Mouse (Mus musculus) MEL (cell line): ENCODE measurements around the gene Ctdnep1. TPM values are rescaled to one million over a fixed set of nuclear protein-coding genes. Genes with fewer than 3 reads are reported as not detected.

ENCODE experiments used
- DNase-seq: peaks from one replicate; pipeline ENCODE4 v3.0.0; 2011; ENCODE audit warnings: low read depth, low spot score
- H3K27ac ChIP-seq: 2 replicates; pipeline ENCODE4 v1.5.1; 2012; ENCODE audit warnings: low read depth, mild to moderate bottlenecking, control low read depth, low read length, moderate library complexity; ENCODE audit not compliant: control insufficient read depth
- H3K27me3 ChIP-seq, 2 experiments: fragments of 150-350 bp in 1 of 2; sonication (generic) in 1 of 2; 2 replicates each; pipeline ENCODE4 v1.6.1; 2012; ENCODE audit warnings: low read length in 2 of 2, mild to moderate bottlenecking in 2 of 2, improper control_type of control experiment in 1 of 2, moderate library complexity in 1 of 2; ENCODE audit not compliant: insufficient read depth in 2 of 2, control insufficient read depth in 1 of 2
- H3K36me3 ChIP-seq, 2 experiments: 2 replicates each; pipeline ENCODE4 v1.6.1; 2012 to 2014; ENCODE audit warnings: low read length in 2 of 2, improper control_type of control experiment in 1 of 2, inconsistent platforms in 1 of 2, mild to moderate bottlenecking in 1 of 2; ENCODE audit not compliant: insufficient read depth in 2 of 2, control insufficient read depth in 1 of 2
- H3K4me1 ChIP-seq, 2 experiments: fragments of 150-350 bp in 1 of 2; sonication (generic) in 1 of 2; 2 replicates each; pipeline ENCODE4 v1.6.1; 2012; ENCODE audit warnings: low read length in 2 of 2, improper control_type of control experiment in 1 of 2, mild to moderate bottlenecking in 1 of 2; ENCODE audit not compliant: insufficient read depth in 2 of 2, control insufficient read depth in 1 of 2
- H3K4me3 ChIP-seq, 2 experiments: fragments of 150-350 bp in 1 of 2; sonication (generic) in 1 of 2; 2 replicates each; pipeline ENCODE4 v1.5.1; 2012; ENCODE audit warnings: low read depth in 2 of 2, low read length in 2 of 2, mild to moderate bottlenecking in 2 of 2, moderate library complexity in 2 of 2, control low read depth in 1 of 2, improper control_type of control experiment in 1 of 2; ENCODE audit not compliant: control insufficient read depth in 1 of 2, insufficient read depth in 1 of 2
- H3K79me2 ChIP-seq: 2 replicates; pipeline ENCODE4 v1.6.1; 2012; ENCODE audit warnings: mild to moderate bottlenecking, low read length, moderate library complexity; ENCODE audit not compliant: control insufficient read depth, poor library complexity, insufficient read depth
- H3K9ac ChIP-seq: 2 replicates; pipeline ENCODE4 v1.6.1; 2012; ENCODE audit warnings: low read depth, mild to moderate bottlenecking, control low read depth, low read length, moderate library complexity; ENCODE audit not compliant: control insufficient read depth, poor library complexity, severe bottlenecking
- H3K9me3 ChIP-seq: fragments of 150-350 bp; sonication (generic); replicated peaks from 2 replicates; pipeline ENCODE4 v1.6.1; 2012; ENCODE audit warnings: mild to moderate bottlenecking, low read length, improper control_type of control experiment, moderate library complexity; ENCODE audit not compliant: insufficient read depth
- CHD1 ChIP-seq: IDR thresholded peaks from 2 replicates; pipeline ENCODE4 v1.6.1; 2012; ENCODE audit warnings: low read depth, mild to moderate bottlenecking, inconsistent platforms, low read length, improper control_type of control experiment
- CHD2 ChIP-seq: IDR thresholded peaks from 2 replicates; pipeline ENCODE4 v1.6.1; 2011; ENCODE audit warnings: low read length, improper control_type of control experiment
- CTCF ChIP-seq, 3 experiments: IDR thresholded peaks in 2 of 3; conservative IDR thresholded peaks in 1 of 3; 2 replicates each; pipeline ENCODE4 v1.5.1; 2011 to 2012; ENCODE audit warnings: low read length in 3 of 3, low read depth in 2 of 3, mild to moderate bottlenecking in 2 of 3, improper control_type of control experiment in 1 of 3, inconsistent platforms in 1 of 3, mixed read lengths in 1 of 3, moderate library complexity in 1 of 3; ENCODE audit not compliant: control insufficient read depth in 1 of 3, insufficient read depth in 1 of 3, poor library complexity in 1 of 3, severe bottlenecking in 1 of 3
- EP300 ChIP-seq, 2 experiments: IDR thresholded peaks; 2 replicates each; pipeline ENCODE4 v1.6.1; 2011; ENCODE audit warnings: improper control_type of control experiment in 2 of 2, low read length in 2 of 2, low read depth in 1 of 2, mild to moderate bottlenecking in 1 of 2
- GABPA ChIP-seq: IDR thresholded peaks from 2 replicates; pipeline ENCODE4 v1.6.1; 2012; ENCODE audit warnings: low read depth, mild to moderate bottlenecking, inconsistent platforms, low read length, improper control_type of control experiment, moderate library complexity
- GATA1 ChIP-seq: IDR thresholded peaks from 2 replicates; pipeline ENCODE4 v1.6.1; 2011; ENCODE audit warnings: low read depth, low read length, improper control_type of control experiment
- HCFC1 ChIP-seq: IDR thresholded peaks from 2 replicates; pipeline ENCODE4 v1.6.1; 2012; ENCODE audit warnings: low read depth, mild to moderate bottlenecking, inconsistent platforms, low read length, improper control_type of control experiment, moderate library complexity
- KAT2A ChIP-seq: conservative IDR thresholded peaks from 2 replicates; pipeline ENCODE4 v1.6.1; 2012; ENCODE audit warnings: low read depth, low read length, improper control_type of control experiment, inconsistent platforms
- MAFK ChIP-seq: IDR thresholded peaks from 2 replicates; pipeline ENCODE4 v1.6.1; 2011; ENCODE audit warnings: low read depth, mild to moderate bottlenecking, low read length, improper control_type of control experiment, borderline replicate concordance
- MAX ChIP-seq: IDR thresholded peaks from 2 replicates; pipeline ENCODE4 v1.6.1; 2011; ENCODE audit warnings: low read length, improper control_type of control experiment
- MXI1 ChIP-seq: IDR thresholded peaks from 2 replicates; pipeline ENCODE4 v1.6.1; 2011; ENCODE audit warnings: mild to moderate bottlenecking, low read depth, low read length, improper control_type of control experiment
- MYB ChIP-seq: IDR thresholded peaks from 2 replicates; pipeline ENCODE4 v1.6.1; 2011; ENCODE audit warnings: mild to moderate bottlenecking, low read depth, low read length, improper control_type of control experiment
- NELFE ChIP-seq: IDR thresholded peaks from 2 replicates; pipeline ENCODE4 v1.6.1; 2011; ENCODE audit warnings: low read depth, low read length, improper control_type of control experiment
- POLR2AphosphoS2 ChIP-seq: IDR thresholded peaks from 2 replicates; pipeline ENCODE4 v1.6.1; 2011; ENCODE audit warnings: low read length, improper control_type of control experiment
- SIN3A ChIP-seq: IDR thresholded peaks from 2 replicates; pipeline ENCODE4 v1.6.1; 2012; ENCODE audit warnings: low read length, improper control_type of control experiment, inconsistent platforms
- SMC3 ChIP-seq: IDR thresholded peaks from 2 replicates; pipeline ENCODE4 v1.6.1; 2011; ENCODE audit warnings: low read depth, low read length, improper control_type of control experiment
- USF1 ChIP-seq: IDR thresholded peaks from 2 replicates; pipeline ENCODE4 v1.6.1; 2014; ENCODE audit warnings: low read depth, mild to moderate bottlenecking, inconsistent platforms, low read length, improper control_type of control experiment, moderate library complexity
- ZC3H11A ChIP-seq: IDR thresholded peaks from 2 replicates; pipeline ENCODE4 v1.6.1; 2012; ENCODE audit warnings: low read depth, mild to moderate bottlenecking, inconsistent platforms, low read length, improper control_type of control experiment
- ZNF384 ChIP-seq: IDR thresholded peaks from 2 replicates; pipeline ENCODE4 v1.6.1; 2012; ENCODE audit warnings: low read depth, mild to moderate bottlenecking, inconsistent platforms, low read length, improper control_type of control experiment
- polyA plus RNA-seq, 2 experiments: library from polyadenylated mRNA; stranded (reverse) in 1 of 2; unstranded in 1 of 2; fragments of >175 nt in 1 of 2; fragments of >200 nt in 1 of 2; gene quantifications; 2 replicates each; pipeline versions ENCODE4 v1.2.1 to v1.2.4; 2012; ENCODE audit warnings: low replicate concordance in 2 of 2, low read depth in 1 of 2; ENCODE audit not compliant: insufficient read length in 2 of 2, insufficient read depth in 1 of 2, missing spikeins in 1 of 2
- total RNA-seq: library from RNA; depleted of rRNA; stranded (reverse); fragments of 300-350 nt; gene quantifications from 2 replicates; pipeline ENCODE4 v1.2.3, GENCODE M21; 2012

The Ctdnep1 gene
- total and polyA plus RNA-seq, 3 experiments, result 47.3 to 133 TPM; not detected in 1

DNA sequence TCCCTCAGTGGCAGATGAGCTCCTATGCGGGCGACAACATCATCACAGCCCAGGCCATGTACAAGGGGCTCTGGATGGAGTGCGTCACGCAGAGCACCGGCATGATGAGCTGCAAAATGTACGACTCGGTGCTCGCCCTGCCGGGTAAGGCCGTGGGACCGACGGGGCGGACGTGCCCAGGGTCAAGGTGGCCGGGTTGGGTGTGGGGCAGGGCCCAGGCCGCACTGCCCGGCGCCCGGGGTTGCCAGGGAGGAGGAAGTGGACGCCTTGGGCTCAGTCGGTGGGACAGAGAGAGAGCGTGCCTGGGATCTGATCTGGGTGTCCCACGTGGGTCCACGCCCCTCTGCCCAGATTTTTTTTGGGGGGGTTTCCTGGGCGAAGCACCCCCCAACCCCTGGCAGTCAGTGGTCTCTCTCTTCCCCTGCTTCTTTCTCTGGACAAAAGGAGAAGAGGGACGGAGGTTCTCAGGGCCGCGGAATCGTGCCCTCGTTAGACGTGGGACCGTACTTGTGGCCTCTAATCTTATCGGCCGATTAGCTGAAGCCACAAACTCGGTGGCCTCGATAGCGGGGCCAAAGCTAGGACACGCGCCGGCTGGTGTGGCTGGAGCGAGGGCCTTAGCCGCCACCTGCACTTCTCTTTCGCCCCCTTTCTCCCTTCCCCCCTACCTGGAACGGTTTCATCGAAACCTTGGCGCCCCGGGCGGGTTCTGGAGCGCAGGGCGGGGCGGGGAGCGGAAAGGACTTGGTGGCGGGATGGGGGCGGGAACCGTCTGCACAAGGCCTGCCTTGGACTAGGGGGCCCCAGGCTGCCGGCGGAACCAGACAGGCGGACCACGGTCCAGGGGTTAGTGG is 14.7 kb upstream of the Ctdnep1 start (continued):
- TF ChIP-seq GABPA (no peak), ZNF384 (no peak), MXI1 (no peak), HCFC1 (0 out of 2 replicates have a peak, but pooled peaks have one; percentile 0), MAX (no peak), KAT2A (no peak), CHD2 (no peak), CTCF (IDR thresholded peaks at IDR 0.05 in 2 of 3, conservative IDR thresholded peaks at IDR 0.05 in 1 of 3; ENCODE audit: control insufficient read depth in 1 of 3, insufficient read depth in 1 of 3, low read depth in 2 of 3, low read length in 3 of 3, poor library complexity in 1 of 3, severe bottlenecking in 1 of 3) (no peak), MYB (no peak), MAFK (no peak), ZC3H11A (no peak), GATA1 (peak; percentile 48), SMC3 (no peak), EP300 (IDR thresholded peaks at IDR 0.05; ENCODE audit: low read depth in 1 of 2, low read length in 2 of 2) (peak in 1 of 2 experiments; percentile 56; a peak in 2 of 4 replicates)

DNA sequence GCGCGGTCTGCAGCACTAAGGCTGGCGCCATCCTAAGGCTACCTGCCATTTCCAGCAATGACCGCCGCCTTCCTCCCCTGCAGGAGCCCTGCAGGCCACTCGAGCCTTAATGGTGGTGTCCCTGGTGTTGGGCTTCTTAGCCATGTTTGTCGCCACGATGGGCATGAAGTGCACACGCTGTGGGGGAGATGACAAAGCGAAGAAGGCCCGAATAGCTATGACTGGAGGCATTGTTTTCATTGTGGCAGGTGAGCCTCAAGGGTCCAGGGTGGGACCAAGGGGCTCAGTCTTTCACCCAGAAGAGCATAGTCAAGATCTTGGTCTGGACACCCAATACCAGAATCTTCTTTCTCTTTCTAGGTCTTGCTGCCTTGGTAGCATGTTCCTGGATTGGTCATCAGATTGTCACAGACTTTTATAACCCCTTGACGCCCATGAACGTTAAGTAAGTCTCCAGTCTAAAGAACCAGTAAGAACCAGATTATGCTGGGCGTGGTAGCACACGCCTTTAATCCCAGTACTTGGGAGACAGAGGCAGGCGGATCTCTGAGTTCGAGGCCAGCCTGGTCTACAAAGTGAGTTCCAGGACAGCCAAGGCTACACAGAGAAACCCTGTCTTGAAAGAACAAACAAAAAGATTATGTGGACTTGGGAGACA is 14.0 kb upstream of the Ctdnep1 start:
- Histone ChIP-seq H3K27ac (no peak overlapping the region), H3K79me2 (no peaks in the 10 kb centered on the region), H3K9ac (peak overlapping the region; percentile 45), H3K9me3 (no peaks in the 10 kb centered on the region), H3K36me3 (peaks cover 4 to 9% of the 10 kb centered on the region in 2 experiments), H3K4me1 (peaks cover 0 to 5% of the 10 kb centered on the region in 2 experiments; a peak in 2 of 4 replicates), H3K27me3 (no peaks in the 10 kb centered on the region), H3K4me3 (peak overlapping the region; percentile 26 to 31; a peak in 3 of 4 replicates)
- TF ChIP-seq USF1 (no peak), CTCF (IDR thresholded peaks at IDR 0.05 in 2 of 3, conservative IDR thresholded peaks at IDR 0.05 in 1 of 3; ENCODE audit: control insufficient read depth in 1 of 3, insufficient read depth in 1 of 3, low read depth in 2 of 3, low read length in 3 of 3, poor library complexity in 1 of 3, severe bottlenecking in 1 of 3) (no peak), SIN3A (no peak), HCFC1 (0 out of 2 replicates have a peak, but pooled peaks have one; percentile 8), CHD1 (no peak), POLR2AphosphoS2 (peak; percentile 77), NELFE (no peak)
- no peak for DNase-seq
